Mouse (Mus musculus) ES-CJ7 (cell line): Measurements from ENCODE around the gene Stkld1.

Experiments used
- DNase-seq: peaks from one replicate; pipeline ENCODE4 v3.0.0; 2011; ENCODE audit warnings: low read depth, low spot score

Stkld1 gene

DNA sequence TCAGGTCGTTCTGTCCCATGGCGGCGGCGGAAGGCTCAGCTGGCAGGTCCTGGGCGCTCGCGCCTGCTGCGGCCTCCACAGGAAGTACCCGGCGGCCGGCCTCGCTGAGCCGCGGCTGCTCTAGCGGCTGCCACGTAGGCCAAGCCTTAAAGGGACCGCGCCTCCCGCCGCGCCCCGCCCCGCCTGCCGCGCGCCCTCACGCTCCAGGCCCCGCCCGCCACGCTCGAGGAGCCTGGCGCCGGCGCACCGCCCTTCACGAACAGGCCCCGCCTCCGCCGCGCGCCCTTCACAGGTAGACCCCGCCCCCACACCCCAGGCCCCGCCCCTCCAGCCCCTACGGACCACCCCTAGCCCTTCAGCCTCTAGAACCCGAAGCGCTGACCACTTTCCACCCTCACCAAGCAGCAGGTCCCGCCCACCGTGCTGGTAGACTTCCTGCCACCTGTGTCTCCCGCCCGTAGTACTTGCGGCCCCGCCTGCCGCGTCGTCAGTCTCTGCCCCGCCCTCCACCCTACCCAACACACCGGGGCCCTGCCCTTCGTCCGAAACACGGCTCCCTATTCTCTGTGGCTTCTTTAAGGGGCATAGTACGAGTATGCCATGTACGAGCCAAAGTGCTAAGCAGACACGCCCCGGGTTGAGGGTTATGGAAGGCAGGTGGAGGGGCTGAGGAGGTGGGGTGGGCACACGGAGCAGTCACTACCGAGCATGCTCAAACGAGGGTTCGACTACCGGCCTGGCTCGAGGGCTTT, at the start of gene Stkld1, which contains the start of gene Surf4:
TSS of gene Stkld1 (plus strand) at position 744 of the 752 bp plus-strand sequence.
TSS of gene Surf4 (minus strand) at position 625 of the 752 bp plus-strand sequence.
- DNase-seq: peak; percentile 98

DNA sequence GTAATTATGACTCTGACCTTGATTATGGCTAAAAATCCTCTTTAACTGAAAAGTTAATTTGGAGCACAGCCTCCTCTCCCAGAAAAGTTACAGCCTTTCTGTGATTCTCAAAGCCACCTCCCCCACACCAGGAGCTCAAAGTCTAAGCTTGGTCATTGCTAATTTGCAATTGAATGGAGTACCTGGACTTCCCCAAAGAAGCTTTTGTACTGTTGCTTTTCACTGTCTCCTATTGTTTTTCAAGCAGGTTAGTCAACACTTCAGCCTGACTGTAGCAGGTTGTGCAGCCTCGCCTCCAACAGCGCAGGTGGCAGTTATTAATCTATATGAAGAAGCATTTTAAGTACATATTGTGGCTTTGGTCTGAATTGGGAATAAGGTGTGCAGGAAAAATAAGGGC, 48.3 kb upstream of the Stkld1 start:
- peak; percentile 47 for DNase-seq

DNA sequence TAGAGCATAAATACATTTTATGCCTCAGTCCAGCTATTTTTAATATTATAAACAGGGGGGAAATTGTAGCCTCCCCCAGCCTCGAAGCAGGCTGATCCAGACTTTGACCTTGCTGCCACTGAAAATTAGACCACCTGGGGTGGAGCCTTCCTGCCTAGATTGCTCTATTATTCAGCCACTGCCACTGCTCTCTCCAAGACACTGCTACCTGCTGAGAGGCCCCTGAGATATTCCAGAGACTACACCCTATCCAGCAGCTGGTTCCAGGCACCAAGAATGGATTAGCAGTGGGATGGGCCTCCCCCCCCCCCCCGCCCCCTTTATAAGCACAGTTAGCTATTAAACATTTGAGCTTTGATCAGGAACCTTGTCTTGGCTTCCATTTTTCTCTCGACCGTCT, 47.7 kb upstream of the Stkld1 start:
- DNase-seq: peak; percentile 67

DNA sequence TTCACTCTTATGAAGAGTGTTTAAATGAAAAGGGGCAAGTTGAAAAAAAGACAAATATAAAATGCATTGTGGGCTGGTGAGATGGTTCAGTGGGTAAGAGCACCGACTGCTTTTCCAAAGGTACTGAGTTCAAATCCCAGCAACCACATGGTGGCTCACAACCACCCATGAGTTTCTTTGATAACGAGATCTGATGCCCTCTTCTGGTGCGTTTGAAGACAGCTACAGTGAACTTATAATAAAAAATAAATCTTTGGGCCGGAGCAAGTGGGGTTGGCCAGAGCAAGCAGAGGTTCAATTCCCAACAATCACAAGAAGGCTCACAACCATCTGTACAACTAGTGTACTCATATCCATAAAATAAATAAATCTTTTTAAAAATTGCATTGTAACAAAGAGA, 37.9 kb upstream of the Stkld1 start:
- no peak for DNase-seq

DNA sequence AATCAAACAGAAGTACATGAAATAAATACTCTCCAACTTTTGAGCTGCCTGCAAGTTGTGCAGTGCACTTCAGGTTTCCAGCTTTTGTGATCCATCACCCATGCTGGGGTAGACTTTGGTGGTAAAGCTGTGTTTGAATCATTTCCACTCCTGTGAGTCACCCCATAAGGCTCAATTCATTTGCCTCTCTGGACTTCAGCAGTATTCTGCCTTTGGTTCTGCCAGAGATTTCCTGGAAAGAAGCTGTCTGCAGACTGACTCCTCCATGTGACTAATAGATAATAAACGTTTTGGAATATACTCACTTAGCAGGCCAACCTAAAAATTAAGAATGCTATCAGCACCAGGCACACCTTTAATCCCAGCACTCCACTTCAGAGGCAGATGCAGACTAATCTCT, 33.1 kb upstream of the Stkld1 start:
- DNase-seq: no peak

DNA sequence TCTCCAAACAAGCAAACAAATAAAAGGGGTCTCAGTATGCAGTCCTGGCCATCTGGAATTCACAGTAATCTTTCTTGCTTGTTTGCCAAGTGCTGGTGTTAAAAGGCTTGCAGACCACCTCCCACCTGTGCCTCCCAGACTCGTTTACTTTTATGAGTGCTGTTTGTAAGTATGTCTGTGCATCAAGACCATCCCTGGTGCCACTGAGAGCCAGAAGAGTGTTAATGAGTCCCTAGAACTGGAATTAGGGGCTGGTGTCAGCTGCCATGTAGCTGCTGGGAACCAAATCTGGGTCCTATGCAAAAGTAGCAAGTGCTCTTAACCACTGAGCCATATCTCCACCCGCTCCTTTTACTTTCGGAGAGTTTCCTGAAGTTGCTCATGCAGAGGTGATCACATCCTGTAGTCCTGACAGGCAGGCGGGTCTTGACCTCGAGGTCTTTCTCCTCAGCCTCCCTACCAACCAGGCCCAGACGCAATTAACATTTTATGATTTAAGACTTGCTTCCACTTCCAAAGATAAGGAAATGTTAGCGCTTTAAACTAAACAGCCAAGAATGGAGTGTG, 31.9 kb upstream of the Stkld1 start:
- DNase-seq: no peak

DNA sequence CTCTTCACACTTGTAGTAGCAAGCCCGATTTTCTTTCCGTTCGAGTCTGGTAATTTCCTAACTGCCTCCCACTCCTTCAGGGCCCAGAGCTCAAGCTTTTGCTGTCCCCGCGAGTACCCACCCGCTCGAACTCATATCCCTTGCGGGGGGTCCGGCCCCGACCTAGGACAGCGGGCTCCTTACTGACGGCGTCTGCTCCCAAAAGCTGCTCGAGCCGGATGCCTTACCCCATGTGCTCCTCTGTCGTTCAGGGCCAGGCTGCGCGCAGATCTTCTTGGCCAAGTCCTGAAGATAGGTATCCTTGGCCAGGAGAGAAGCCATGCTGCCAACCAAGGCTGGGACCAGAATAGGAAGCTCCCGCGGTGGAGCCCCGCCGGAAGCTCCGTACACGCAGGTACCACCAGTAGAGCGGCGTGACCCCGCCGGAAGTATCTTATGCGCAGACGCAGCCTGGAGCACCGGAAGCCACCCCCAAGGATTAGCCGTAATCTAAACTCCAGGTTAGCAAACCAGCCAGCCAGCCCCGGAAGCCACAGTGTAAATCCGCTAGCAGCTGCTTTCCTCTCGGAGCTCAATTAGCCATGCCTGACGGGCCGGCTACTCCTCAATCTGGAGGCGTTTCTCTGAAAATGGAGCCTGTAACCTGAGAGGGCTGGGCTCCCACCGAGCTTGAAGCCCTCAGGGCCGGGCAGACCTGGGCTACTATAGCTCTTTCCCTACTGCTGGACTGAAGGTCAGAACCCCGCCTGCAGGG, 31.2 kb upstream of the Stkld1 start, which contains the start of gene Surf6:
TSS of gene Surf6 (minus strand) at position 413 of the 754 bp plus-strand sequence.
- peak; percentile 98 for DNase-seq

DNA sequence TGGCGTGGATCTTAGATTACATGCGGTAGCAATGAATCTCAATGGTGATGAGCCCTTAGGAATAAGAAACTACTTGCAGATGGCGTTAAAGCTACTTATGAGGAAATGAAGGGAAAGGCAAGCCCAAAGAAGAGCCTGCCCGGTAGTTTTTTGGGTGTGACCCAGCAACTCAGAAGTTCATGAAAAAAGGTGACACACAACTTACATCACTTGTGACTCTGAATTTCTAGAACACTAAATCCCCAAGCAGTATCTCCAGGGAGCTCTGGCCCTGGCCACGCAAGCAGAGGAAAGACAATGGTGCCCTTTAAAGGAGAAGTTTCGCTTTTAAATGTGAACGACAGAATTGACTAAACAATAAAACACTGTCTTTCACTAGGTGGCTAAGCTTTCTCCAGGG, 30.5 kb upstream of the Stkld1 start:
- DNase-seq: no peak

DNA sequence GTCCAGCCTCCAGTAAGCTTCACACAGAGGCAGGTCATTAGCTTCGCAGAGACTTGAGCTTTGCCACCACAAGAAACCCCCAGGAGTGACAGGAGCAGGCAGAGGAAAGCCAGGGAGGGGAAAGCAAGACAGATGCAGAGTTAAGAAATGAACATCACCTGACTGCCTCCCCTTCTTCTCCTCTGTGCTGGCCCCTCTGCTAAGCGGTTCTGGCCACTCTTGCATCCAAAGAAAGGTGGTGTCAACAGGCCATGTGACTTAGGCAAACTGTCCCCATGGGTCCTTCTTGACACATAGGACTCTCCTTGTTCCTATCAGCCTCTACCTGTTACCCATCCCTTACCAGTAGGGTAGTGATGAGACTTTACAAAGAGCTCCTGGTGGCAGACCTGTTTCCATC, 27.9 kb upstream of the Stkld1 start:
- DNase-seq: no peak

DNA sequence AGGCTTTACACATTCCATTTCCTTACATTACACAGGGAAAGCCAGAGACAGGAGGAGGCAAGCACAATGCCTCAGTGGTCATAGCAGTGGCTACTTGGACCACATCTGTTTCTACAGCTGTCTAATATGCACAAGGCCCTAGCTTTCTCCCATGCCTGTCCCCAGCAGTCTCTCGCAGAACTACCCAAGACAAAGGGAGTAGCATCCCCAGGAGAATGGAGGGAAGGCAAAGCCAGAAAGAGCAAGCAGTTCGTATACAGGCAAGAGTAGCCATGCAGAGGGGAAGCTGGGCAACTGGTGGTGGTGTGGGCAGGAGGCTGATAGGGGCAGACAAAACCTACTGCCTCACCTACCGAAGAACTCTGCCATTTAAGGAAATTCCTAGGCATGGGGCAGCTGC, 27.4 kb upstream of the Stkld1 start:
- no peak for DNase-seq

DNA sequence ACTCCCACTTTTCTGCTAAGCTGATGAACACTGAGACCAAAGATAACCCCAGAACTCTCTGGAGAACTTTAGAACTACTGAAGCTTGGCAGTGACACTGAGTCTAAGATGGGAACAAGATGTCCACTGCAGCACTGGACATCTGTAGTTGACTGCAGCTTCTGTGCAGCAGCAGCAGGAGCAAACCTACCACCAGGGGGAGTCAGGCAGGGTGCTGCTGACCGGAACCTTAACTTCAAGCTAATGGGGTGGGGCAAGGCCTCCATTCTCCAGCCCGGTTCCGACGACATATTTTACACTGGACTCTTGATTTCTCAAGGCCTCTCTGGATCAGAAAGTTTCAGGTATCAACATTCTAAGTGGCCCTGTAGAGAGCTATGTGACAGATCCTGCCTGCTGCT, 26.7 kb upstream of the Stkld1 start:
- peak; percentile 55 for DNase-seq

DNA sequence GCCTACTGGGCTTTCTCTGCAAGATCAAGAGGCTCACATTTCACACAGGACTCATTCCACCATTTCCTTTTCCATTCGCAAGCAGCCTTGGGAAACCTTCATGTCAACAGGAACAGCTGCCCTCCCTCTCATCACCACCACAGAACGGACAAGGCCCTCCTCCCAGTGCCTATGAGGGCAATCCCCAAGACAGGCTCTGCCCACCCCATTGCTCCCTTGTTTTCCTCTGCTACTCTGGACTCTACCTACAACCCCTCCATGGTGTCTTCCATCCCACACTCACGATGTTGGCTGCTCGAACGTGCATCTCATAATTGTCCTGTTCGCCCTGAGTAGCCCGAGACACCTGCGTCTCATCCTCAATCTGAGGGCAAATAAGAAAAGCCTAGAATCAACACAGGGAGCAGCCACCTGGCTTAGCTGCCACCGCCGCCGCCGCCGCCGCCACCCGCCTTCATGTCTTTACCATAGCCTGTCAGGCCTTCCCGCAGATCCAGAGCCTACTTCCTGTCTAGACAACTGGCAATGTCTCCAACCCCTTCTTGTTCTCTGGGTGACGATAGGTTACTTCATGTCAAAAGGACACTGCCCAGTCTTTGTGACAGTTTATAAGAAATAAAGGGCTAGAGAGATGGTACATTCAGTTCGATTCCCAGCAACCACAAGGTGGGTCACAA, 25.0 kb upstream of the Stkld1 start:
- DNase-seq: no peak

DNA sequence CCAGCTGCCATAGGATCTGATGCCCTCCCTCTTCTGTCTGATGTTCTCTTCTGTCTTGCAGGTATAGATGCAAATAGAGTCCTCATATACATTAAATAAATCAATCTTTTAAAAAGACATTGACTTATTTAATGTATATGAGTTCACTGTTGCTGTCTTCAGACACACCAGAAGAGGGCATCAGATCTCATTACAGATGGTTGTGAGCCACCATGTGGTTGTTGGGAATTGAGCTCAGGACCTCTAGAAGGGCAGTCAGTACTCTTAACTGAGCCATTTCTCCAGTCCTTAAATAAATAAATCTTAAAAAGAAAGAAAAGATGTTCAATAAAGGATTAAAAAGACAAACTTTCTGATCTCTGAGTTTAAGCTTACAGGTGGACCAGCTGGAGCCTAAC, 24.5 kb upstream of the Stkld1 start:
- DNase-seq: no peak

DNA sequence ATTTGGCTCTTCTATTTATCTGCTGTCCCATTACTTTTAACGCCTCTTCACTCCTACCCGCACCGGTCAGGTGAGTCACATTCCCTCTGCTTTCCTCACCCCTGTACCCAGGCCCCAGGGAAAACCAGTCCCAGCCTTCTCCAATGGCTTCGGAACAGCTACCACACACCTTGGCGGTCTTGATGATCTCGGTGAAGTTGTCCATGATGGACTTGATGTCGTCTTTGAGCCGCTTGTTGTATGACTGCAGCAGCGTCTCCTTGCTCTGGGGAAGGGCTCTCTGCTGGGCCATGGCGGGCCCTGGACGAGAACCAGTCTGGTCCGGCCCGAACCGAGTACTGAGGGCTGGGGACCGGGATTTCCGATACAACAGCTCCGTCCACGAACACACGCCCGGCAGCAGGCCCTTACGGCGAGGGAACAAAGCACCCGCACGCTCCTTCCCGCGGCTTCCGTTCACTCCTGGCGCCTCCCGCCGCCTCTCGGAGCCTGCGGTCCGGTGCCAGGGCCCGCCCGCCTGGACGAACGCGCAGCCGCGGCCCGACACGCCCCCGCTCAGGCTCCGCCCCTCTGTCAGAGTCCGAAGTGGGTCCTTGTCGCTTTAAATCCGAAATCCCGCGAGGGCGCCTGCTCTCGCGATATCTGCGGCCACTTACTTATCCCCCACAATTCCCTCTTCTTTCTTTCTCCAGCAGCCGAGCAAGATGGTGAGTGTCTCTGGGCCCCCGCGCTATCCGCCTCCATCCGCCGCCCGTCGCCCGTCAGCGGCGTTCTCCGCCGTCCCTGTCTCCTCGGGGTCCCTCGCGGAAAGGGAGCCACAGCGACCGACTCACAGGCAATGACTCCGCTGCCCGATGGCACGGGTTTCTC, 23.5 kb upstream of the Stkld1 start, which contains the start of the genes Med22 and Rpl7a:
TSS of gene Med22 (minus strand) at position 554 of the 870 bp plus-strand sequence.
TSS of gene Rpl7a (plus strand) at position 641 of the 870 bp plus-strand sequence.
- peak; percentile 98 for DNase-seq

DNA sequence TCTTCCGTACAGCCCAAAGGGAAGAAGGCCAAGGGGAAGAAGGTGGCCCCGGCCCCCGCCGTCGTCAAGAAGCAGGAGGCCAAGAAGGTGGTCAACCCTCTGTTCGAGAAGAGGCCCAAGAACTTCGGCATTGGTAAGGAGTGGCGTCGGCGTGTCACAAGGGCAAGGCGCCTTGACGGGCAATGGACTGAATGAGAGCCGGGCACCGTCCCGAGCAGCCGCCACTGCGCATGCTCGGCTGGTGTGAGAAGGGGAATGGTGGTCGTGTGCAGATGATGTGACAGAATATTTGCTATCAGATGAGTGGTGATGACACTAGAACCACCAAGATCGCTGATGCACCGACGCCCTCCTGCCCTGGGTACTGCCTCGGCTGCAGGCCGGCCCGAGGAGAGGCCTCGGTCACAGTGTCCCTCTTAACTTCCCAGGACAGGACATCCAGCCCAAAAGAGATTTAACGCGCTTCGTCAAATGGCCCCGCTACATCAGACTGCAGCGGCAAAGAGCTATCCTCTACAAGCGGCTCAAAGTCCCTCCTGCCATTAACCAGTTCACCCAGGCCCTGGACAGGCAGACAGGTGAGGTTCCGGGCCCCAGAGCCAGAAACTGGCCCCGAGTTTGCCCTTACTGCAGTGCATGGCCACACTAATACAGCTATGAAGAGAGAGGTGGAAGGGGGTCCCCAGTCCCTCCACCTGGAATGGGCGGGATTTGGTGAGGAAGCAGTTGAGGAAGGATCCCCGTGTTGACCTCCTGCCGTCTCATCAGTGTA, 22.7 kb upstream of the Stkld1 start:
- DNase-seq: peak; percentile 66

DNA sequence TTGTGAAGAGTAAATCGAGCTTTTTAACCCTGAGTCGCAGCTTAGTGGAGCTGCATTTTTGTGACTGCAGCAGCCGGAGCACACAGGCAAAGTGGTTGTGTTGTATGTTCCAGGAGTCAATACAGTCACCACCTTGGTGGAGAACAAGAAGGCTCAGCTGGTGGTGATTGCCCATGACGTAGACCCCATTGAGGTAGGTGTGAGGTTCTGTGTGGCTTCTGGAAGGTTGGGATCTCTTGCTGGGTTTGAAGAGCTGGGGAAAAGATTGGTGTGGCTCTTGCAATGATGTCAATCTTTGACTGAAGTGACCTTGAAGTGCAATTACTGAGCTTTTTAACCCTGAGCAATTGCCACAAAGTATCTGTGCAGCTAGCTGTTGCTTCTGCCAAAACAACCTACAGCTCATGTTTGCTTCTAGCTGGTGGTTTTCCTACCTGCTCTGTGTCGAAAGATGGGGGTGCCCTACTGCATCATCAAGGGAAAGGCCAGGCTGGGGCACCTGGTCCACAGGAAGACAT, 21.5 kb upstream of the Stkld1 start:
- no peak for DNase-seq

DNA sequence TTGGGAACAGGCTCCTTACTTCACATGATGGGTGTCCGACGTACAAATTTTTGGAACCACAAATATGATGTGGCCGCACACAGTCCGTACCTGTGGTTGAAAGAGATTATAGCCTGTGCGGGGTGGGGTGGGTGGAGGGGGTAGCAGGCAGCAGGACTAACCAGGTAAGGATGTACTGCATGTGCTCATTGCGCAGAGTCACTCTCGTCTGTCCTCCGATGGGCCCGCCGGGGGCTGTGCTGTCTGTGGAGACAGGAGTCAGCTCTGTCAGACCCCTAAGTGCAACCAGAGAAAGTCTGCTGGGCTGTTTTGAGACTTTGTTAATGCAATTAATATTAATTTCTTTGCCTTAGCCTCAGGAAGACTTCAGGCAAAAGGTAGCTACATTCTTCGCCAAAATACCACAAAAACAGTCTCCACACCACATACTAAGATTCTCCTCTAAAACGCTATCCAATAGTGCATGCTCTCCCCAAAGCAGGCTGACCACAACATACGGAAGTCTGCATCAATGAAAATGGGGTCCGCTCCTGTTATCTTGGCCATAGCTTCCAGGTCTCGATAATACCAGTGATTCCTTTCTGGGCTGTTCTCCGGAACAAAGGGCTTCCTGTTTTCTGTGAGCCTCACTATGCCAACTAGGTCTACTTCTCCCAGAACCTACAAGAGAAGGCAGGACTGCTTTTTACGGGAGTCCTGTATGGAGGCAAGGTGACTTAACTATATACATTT, 20.3 kb upstream of the Stkld1 start:
- no peak for DNase-seq

DNA sequence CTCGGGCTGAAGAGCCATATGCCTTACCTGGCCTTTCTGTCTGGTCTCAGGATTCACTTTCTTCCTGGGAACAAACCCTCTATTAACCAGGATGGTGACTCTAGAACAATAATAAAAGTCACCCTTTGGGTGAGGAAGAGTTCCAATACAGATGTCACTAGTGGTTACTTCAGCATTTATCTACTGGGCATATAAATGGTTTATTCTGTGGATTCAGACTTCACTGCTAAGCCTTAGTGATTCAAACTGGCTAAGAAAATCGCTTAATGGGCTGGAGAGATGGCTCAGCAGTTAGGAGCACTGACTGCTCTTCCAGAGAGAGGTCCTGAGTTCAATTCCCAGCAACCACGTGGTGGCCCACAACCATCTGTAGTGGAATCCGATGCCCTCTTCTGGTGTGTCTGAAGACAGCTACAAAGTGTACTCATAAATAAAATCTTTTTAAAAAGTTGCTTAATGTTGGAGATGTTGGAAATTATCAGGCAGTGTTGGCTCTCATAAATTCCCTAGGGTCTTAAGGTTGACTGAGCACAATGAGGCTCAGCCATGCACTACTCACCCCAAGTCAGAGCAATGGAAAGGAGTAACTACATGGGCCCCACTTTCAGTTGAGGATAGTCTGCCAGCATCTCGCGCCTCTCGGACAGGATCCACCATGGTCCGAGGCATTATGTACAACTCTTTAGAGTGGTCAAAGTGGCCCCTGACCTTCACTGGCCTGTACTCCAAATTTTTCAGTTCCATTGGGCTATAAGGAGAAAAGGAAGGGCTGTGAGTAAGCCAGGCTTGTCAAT, 19.5 kb upstream of the Stkld1 start:
- no peak for DNase-seq
